Mouse (Mus musculus) midbrain, postnatal 0 days (tissue): Measurements from ENCODE around the gene Egfr. TPM values are rescaled to one million over a fixed set of nuclear protein-coding genes. Genes with fewer than 3 reads are reported as not detected.
A peak's percentile ranks its signal among the peaks of the same experiment; 100 is the strongest.

ENCODE experiments used
- ATAC-seq: fragments of 200-750 bp; cut with Nextera tagmentation; 2 replicates; pipeline ENCODE4 v1.8.0; 2017; ENCODE audit warnings: moderate number of reproducible peaks, mild to moderate bottlenecking, moderate TSS enrichment, moderate library complexity; ENCODE audit not compliant: low FRiP score
- DNase-seq: peaks from one replicate; pipeline ENCODE4 v3.0.0-alpha.2; 2015; ENCODE audit warnings: low spot score
- H3K27ac ChIP-seq: fragments of 300-500 bp; sonication (generic); 2 replicates; pipeline ENCODE4 v1.5.1; 2014; ENCODE audit warnings: low read depth, mild to moderate bottlenecking, low read length, mixed read lengths
- H3K27me3 ChIP-seq: fragments of 300-500 bp; sonication (generic); 2 replicates; pipeline ENCODE4 v1.6.1; 2014; ENCODE audit warnings: low read length, control low read depth, mixed read lengths; ENCODE audit not compliant: insufficient read depth
- H3K36me3 ChIP-seq: fragments of 300-500 bp; sonication (generic); 2 replicates; pipeline ENCODE4 v1.6.1; 2014; ENCODE audit warnings: low read length, control low read depth, mixed read lengths; ENCODE audit not compliant: insufficient read depth
- H3K4me1 ChIP-seq: fragments of 300-500 bp; sonication (generic); 2 replicates; pipeline ENCODE4 v1.6.1; 2014; ENCODE audit warnings: mild to moderate bottlenecking, control low read depth, antibody characterized with exemption, low read length, mixed read lengths; ENCODE audit not compliant: insufficient read depth
- H3K4me2 ChIP-seq: fragments of 300-500 bp; sonication (generic); 2 replicates; pipeline ENCODE4 v1.6.1; 2014; ENCODE audit warnings: low read depth, mild to moderate bottlenecking, low read length, mixed read lengths; ENCODE audit not compliant: poor library complexity, severe bottlenecking
- H3K4me3 ChIP-seq: fragments of 300-500 bp; sonication (generic); 2 replicates; pipeline ENCODE4 v1.5.1; 2014; ENCODE audit warnings: low read depth, mild to moderate bottlenecking, low read length, moderate library complexity
- H3K9ac ChIP-seq: fragments of 300-500 bp; sonication (generic); replicated peaks from 2 replicates; pipeline ENCODE4 v1.6.1; 2014; ENCODE audit warnings: mild to moderate bottlenecking, low read length, moderate library complexity, mixed read lengths; ENCODE audit not compliant: poor library complexity, severe bottlenecking
- H3K9me3 ChIP-seq: fragments of 300-500 bp; sonication (generic); 2 replicates; pipeline ENCODE4 v1.6.1; 2016; ENCODE audit warnings: low read length, control low read depth
- CTCF ChIP-seq: IDR thresholded peaks from 2 replicates; pipeline ENCODE4 v1.5.1; 2016; ENCODE audit warnings: antibody characterized with exemption, mild to moderate bottlenecking
- WGBS: fragments of 180-500 bp; shearing (Covaris S2); extraction: QIAGEN DNeasy Blood & Tissue Kit; methylation state at CpG from one replicate; pipeline ENCODE4 v1.1.7; 2014; 5-methylcytosine and 5-hydroxymethylcytosine counted together
- polyA plus RNA-seq: library from polyadenylated mRNA; unstranded; fragments of >200 nt; fragmentation: Nextera tagmentation; extraction: Ambion mirVana; gene quantifications from 2 replicates; pipeline ENCODE4 v1.2.1, GENCODE M21; 2015
- total RNA-seq: library from RNA; depleted of rRNA; stranded (reverse); fragments of >200 nt; gene quantifications from 2 replicates; pipeline ENCODE4 v1.2.3, GENCODE M21; 2014

Egfr gene
- total and polyA plus RNA-seq, 2 experiments from 2014 or later: 10.7 to 19.3 TPM

DNA sequence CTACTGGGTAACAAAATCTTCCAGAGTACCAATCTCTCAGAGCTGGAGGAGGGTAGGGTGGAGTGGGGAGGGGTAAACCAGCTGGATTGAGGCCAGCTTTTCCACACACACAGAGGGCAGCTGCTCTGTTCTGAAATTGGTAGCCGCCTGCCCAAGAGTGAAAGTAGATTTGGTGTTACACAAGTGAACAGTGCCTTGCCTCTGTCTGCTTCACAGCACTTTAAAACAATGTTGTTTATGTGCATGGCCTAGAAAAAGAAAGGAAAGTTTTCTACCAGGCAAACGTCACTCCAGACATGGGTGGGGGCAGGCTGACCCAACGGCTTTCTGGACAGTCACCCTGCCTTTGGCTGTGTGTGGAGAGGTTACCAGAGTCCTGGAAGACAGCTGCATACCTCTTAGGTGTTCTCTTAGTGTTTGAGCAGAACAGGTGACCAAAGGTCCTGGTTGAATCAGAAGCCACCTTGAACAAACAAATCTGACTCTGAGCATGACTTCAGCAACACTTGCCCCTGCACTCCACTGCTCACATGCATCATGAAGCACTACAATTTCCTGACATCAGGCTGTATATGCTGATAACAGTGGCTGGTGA, 17.8 kb downstream of the Egfr start:
- Histone ChIP-seq H3K27me3 (no peaks in the 10 kb centered on the region), H3K27ac (no peak overlapping the region), H3K4me1 (no peaks in the 10 kb centered on the region), H3K4me3 (no peak overlapping the region), H3K9ac (no peak overlapping the region), H3K36me3 (no peaks in the 10 kb centered on the region), H3K4me2 (no peak overlapping the region), H3K9me3 (no peaks in the 10 kb centered on the region)
- no peak for TF ChIP-seq CTCF
- ATAC-seq (no peak; the same call in 1 of the 2 replicates), DNase-seq (peak; percentile 37)
- WGBS: 48% methylated on average over 3 of the region's 3 CpGs

DNA sequence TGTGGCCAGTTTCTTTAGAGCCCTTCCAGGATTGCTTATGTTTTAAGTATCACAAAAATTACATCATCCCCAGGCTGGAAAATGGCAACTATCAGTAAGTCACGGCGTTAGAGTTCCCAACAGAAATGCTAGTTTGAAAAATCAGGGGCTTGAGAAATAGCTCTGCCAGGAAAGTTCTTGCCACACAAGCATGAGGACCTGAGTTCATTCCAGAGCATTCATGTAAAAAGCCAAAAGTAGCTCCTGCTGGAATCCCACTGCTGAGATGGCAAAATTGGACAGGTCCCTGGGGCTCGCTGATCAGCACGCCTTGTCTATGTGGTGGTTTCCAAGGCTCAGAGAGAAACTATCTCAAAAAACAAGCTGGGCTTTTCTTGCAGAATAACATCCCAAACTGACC, 19.0 kb downstream of the Egfr start:
- ATAC-seq: no peak
- 89% methylated on average over 4 of the region's 4 CpGs for WGBS

GRCm38 (mm10) chr11:16772717-16773116, 20.7 kb downstream of the Egfr start:
- peak; percentile 29 for DNase-seq

More for the DNA sequence above, 19.0 kb downstream of the Egfr start:
- no peaks in the 10 kb centered on the region for H3K36me3 ChIP-seq
- no peak for TF ChIP-seq CTCF
- H3K27ac ChIP-seq: no peak overlapping the region
- H3K27me3 ChIP-seq: no peaks in the 10 kb centered on the region
- H3K4me3 ChIP-seq: no peak overlapping the region
- no peak overlapping the region for H3K4me2 ChIP-seq
- H3K4me1 ChIP-seq: no peaks in the 10 kb centered on the region
- no peak for DNase-seq
- no peaks in the 10 kb centered on the region for H3K9me3 ChIP-seq
- no peak overlapping the region for H3K9ac ChIP-seq

GRCm38 (mm10) chr11:16776967-16777366, 25.0 kb downstream of the Egfr start:
- H3K36me3 ChIP-seq: no peaks in the 10 kb centered on the region
- ATAC-seq (no peak), DNase-seq (no peak)
- WGBS: 55% methylated on average over 2 of the region's 2 CpGs
- H3K27me3 ChIP-seq: no peaks in the 10 kb centered on the region
- no peak overlapping the region for H3K9ac ChIP-seq
- TF ChIP-seq CTCF: no peak
- H3K4me1 ChIP-seq: no peaks in the 10 kb centered on the region
- H3K4me3 ChIP-seq: no peak overlapping the region
- H3K4me2 ChIP-seq: no peak overlapping the region
- no peak overlapping the region for H3K27ac ChIP-seq
- no peaks in the 10 kb centered on the region for H3K9me3 ChIP-seq

More at GRCm38 (mm10) chr11:16772717-16773116, 20.7 kb downstream of the Egfr start:
- no peak overlapping the region for H3K4me3 ChIP-seq
- H3K27ac ChIP-seq: no peak overlapping the region
- no peaks in the 10 kb centered on the region for H3K9me3 ChIP-seq
- H3K36me3 ChIP-seq: no peaks in the 10 kb centered on the region
- TF ChIP-seq CTCF: no peak
- WGBS: 48% methylated on average over 4 of the region's 4 CpGs
- H3K9ac ChIP-seq: no peak overlapping the region
- H3K4me1 ChIP-seq: no peaks in the 10 kb centered on the region
- H3K27me3 ChIP-seq: no peaks in the 10 kb centered on the region
- H3K4me2 ChIP-seq: no peak overlapping the region
- ATAC-seq: no peak

GRCm38 (mm10) chr11:16781604-16782003, 29.6 kb downstream of the Egfr start:
- no peak for TF ChIP-seq CTCF
- H3K9ac ChIP-seq: no peak overlapping the region
- H3K9me3 ChIP-seq: no peaks in the 10 kb centered on the region
- DNase-seq: no peak
- H3K36me3 ChIP-seq: no peaks in the 10 kb centered on the region
- no peak for ATAC-seq
- no peak overlapping the region for H3K4me3 ChIP-seq
- no peaks in the 10 kb centered on the region for H3K27me3 ChIP-seq
- no peaks in the 10 kb centered on the region for H3K4me1 ChIP-seq
- H3K4me2 ChIP-seq: no peak overlapping the region
- WGBS: 79% methylated on average over 2 of the region's 2 CpGs
- H3K27ac ChIP-seq: no peak overlapping the region

DNA sequence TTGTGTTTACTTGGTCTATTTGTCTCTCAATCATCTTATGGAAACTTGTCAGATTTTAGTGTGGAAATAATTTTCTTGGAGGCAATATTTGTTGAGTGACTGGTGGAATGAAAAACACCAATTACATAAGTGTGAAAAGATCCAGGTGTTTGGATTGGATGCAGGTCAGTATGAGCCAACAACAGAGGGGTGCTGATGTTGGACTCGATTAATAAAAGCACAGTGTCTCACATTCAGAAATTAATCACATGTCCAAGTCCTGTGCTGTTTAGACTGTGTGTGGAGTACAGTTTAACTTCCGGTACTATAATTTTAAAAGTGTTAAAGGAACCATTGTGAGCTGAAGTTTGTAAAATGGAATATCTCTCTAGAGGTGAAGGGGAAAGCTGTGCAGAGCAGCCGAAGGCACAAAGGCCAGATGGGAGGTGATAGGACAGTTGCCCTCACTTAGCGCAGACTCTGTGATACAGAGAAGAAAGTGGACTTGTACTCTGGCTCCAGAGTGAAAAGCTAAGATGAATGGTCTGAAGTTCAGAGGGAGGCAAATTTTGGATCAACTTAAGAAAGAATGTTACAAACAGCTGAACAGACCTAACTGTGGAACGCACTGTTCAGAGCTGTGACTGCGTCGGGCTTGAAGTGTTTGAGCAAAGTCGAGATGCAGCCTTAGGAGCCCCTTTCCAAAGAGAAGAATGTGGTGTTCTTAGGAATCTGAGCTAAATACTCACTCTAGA, 32.1 kb downstream of the Egfr start:
- TF ChIP-seq CTCF: no peak
- Histone ChIP-seq H3K4me2 (no peak overlapping the region), H3K27me3 (no peaks in the 10 kb centered on the region), H3K36me3 (no peaks in the 10 kb centered on the region), H3K9me3 (no peaks in the 10 kb centered on the region), H3K4me3 (no peak overlapping the region), H3K4me1 (no peaks in the 10 kb centered on the region), H3K9ac (no peak overlapping the region), H3K27ac (no peak overlapping the region)
- DNase-seq (no peak), ATAC-seq (no peak)
- 93% methylated on average over 8 of the region's 8 CpGs for WGBS
